Mouse (Mus musculus) left cerebral cortex, adult 11 months (tissue): ENCODE data around the gene Gm20924.
"Not testable (repeated sequence)": the region's sequence is repeated elsewhere in the genome, so short reads cannot be mapped to it uniquely, and the experiment has no call there.

Source experiments
- DNase-seq: peaks from one replicate; pipeline ENCODE4 v3.0.0; 2022; ENCODE audit warnings: low spot score

The Gm20924 gene

DNA sequence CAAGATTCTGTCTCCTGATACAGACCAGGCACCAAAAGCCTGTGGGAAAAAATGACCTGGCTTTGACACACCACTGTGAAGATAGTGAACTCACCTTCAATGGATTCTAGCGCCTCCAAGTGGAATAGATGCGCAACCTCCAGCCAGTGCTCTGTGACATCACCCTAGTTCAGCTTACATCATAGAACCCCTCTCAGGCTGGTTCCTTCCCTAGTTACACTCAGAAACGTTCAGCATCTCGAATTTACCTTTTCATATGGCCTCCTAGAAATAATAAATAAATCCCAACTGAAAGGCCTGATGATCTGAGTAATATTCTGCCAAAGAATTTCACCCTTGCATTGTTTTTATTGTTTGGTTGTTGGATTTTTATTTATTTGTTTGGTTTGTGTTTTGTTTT is at the start of gene Gm20924:
Gm20924 (minus strand) TSS at position 101 of the 400 bp plus-strand sequence.
- DNase-seq, result not testable (repeated sequence)
